Mouse (Mus musculus): ENCODE results near the gene Ankrd40. TPM values are rescaled to one million over a fixed set of nuclear protein-coding genes. Genes with fewer than 3 reads are reported as not detected.

Gene Ankrd40
- total RNA-seq (2021), result 100 to 1,000 TPM; 136 to 150 TPM
- long read RNA-seq, experiment 1, transcript Ankrd40-203 (5 exons, 3,487 nt), result major isoform, 98 of 112 reads
- long read RNA-seq, experiment 1, partial matches to known transcripts, result 6 of 112 reads
- long read RNA-seq, experiment 1, other reads (novel, unspliced or antisense), result 3 of 112 reads
- long read RNA-seq, experiment 2, transcript Ankrd40-203 (5 exons, 3,487 nt), result major isoform, 130 of 147 reads
- long read RNA-seq, experiment 2, partial matches to known transcripts, result 6 of 147 reads
- long read RNA-seq, experiment 2, other reads (novel, unspliced or antisense), result 6 of 147 reads

- intact Hi-C loops (cut with DNase I; ENCODE audit: low total_unique reads), result no loop called here
- DNase-seq, result peak; percentile 96
Measured at GRCm38 (mm10) chr11:94327693-94328643, at the start of gene Ankrd40. TSS of gene Ankrd40 (plus strand) at chr11:94328001.

DNA sequence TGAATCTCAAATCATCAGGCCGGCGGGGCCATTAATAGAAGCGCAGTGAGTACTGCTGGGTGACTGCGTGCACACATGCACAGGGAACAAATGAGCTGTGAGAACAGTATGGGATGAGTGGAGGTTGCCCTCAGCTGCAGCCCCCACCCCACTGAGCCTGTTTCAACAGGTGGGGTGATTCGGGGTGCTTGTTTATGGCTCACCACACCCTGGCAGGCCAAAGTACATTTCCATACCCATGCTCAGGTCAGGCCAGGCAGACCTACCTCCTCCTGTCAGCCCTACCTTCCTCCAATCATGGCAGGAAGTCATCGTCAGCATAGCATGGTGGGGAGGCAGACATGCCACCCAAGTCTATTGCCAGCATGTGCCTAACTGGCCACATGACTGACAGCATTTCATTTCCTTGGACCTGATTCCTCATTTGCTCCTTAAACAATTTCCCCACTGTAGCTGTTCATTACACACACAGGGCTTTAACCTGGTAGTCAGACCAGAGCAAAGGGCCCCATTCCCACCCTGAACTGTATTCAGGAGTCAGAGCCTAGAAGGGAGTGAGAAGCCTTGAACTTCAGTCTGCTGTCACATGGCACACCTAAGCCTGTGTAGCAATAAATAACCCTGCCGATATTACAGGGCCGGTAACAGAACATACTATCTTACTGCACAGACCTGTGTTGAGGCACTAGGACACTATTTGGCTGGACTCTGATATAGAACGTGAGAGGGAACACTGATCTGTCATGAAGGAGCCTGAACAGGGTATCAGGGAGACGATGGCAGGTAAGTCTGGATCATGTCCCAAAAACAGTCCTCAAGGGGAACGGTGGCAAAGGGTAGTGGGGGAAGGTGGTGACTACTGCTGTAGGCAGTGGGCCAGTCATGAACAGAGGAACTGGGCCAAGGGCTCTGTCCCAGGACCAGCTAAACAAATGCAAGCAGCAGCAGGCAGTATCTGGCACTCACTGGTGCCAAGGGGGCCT, 46.3 kb upstream of the Ankrd40 start, which contains the start of gene Gm21885:
Gene Gm21885 (plus strand): TSS at position 675 of the 983 bp plus-strand sequence.
- DNase-seq, result no peak
- intact Hi-C loops (cut with DNase I; ENCODE audit: low total_unique reads), result no loop called here

GRCm38 (mm10) chr11:94282291-94282690, 45.5 kb upstream of the Ankrd40 start:
- intact Hi-C loops (cut with DNase I; ENCODE audit: low total_unique reads), result no loop called here

GRCm38 (mm10) chr11:94283536-94284099, 44.2 kb upstream of the Ankrd40 start:
- intact Hi-C loops (cut with DNase I; ENCODE audit: low total_unique reads), result no loop called here
- DNase-seq, result no peak

More at GRCm38 (mm10) chr11:94282291-94282690, 45.5 kb upstream of the Ankrd40 start:
- no peak for DNase-seq

DNA sequence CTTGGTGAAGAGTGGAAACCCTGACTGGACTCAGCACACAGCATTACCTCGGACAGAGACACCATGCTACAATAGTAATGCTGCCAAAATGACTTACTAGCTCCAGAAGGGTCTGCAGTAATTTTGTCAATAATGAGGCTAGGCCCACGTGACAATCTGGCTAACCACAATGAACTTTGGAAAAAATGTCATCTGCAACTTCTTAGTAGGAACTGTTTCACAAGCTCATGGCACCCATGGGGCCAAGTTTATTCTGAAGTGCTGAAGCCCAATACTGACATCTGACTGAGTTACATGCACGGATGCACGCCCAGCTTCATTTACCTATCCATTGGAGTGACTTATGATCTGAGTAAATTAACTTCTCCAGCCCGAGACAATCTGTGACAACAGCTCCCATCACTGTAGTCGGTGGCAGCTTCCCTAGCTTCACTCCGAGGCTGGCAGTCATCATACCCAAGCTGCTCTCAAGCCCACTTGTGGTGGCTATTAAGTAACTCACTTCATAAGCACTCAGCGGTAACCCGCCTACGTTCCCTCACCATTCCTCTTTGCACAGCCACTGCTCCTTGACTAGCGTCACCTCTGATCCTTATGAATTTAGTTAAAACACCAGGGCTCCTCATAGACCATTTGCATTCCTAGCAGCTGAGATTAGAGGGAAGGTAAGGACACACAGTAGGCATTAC, 41.8 kb upstream of the Ankrd40 start:
- intact Hi-C loops (cut with DNase I; ENCODE audit: low total_unique reads), result no loop called here
- DNase-seq, result no peak

- no peak for DNase-seq
- intact Hi-C loops (cut with DNase I; ENCODE audit: low total_unique reads), result no loop called here
Measured at GRCm38 (mm10) chr11:94287105-94287504, 40.7 kb upstream of the Ankrd40 start.

DNA sequence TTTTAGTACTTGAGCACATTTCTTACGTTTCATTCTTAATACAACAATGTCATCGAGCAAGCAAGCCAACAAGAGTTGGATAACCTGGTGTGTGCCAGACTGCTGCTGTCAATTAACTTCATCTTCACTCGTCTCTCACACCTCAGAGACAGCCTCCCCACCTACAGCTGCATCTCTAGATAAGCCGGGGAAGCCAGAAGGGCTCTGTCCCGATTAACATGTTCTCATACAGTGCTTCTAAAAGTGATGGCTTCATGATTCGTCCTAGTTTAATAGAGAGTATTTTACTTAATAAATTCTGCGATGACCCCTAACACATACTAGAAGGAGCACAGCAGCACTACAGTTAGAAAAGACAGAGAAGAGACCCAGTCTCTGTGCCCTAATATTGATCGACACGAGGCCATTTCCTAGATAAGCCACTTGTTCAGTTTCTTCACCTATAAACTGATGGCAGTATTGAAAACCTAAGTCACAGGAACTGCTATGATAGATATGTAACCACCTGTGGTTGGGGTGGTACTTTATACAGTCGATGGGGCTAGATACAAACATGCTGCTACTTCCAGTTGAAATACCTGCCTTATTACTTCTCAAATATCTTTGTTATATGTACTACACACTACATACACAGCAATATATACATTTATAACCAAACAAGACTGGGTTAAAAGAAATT, 37.6 kb upstream of the Ankrd40 start:
- DNase-seq, result no peak
- intact Hi-C loops (cut with DNase I; ENCODE audit: low total_unique reads), result no loop called here

- intact Hi-C loops (cut with DNase I; ENCODE audit: low total_unique reads), result no loop called here
- DNase-seq, result no peak
Measured at GRCm38 (mm10) chr11:94294996-94295845, 32.6 kb upstream of the Ankrd40 start.

GRCm38 (mm10) chr11:94312733-94313132, 15.1 kb upstream of the Ankrd40 start:
- no peak for DNase-seq
- intact Hi-C loops (cut with DNase I; ENCODE audit: low total_unique reads), result no loop called here

- no peak for DNase-seq
- intact Hi-C loops (cut with DNase I; ENCODE audit: low total_unique reads), result no loop called here
Measured at GRCm38 (mm10) chr11:94314098-94314652, 13.6 kb upstream of the Ankrd40 start.

- intact Hi-C loops (cut with DNase I; ENCODE audit: low total_unique reads), result no loop called here
- no peak for DNase-seq
Measured at GRCm38 (mm10) chr11:94315308-94315707, 12.5 kb upstream of the Ankrd40 start.

GRCm38 (mm10) chr11:94316528-94316927, 11.3 kb upstream of the Ankrd40 start:
- intact Hi-C loops (cut with DNase I; ENCODE audit: low total_unique reads), result no loop called here

GRCm38 (mm10) chr11:94317014-94317413, 10.8 kb upstream of the Ankrd40 start:
- intact Hi-C loops (cut with DNase I; ENCODE audit: low total_unique reads), result no loop called here
- no peak for DNase-seq

More at GRCm38 (mm10) chr11:94316528-94316927, 11.3 kb upstream of the Ankrd40 start:
- no peak for DNase-seq

DNA sequence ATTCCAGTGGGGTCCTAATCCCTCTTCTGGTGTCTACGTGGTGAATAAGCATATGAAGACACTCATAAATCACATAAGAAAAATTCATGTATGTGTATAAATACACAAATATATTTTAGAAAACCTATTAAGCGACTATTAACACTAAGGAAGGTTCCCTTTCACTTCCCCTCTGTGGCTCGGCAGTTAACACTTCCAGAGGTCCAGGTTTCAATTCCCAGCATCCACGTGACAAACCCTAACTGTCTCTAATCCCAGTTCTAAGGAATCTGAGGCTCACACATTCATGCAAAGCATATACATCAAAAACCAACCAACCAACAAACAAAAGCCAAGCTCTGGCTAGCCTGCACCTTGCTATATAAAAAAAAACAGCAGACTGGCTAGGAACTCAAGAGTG, 10.3 kb upstream of the Ankrd40 start:
- intact Hi-C loops (cut with DNase I; ENCODE audit: low total_unique reads), result no loop called here
- no peak for DNase-seq

- DNase-seq, result no peak
- intact Hi-C loops (cut with DNase I; ENCODE audit: low total_unique reads), result no loop called here
Measured at GRCm38 (mm10) chr11:94318056-94318455, 9.7 kb upstream of the Ankrd40 start.

Data from gastrocnemius, postnatal 14 days (tissue).